Mouse (Mus musculus) embryonic fibroblast, embryonic 13.5 days (primary cell): ENCODE measurements around the gene Olfr519.

ENCODE experiments used
- CTCF ChIP-seq: IDR thresholded peaks from 2 replicates; pipeline ENCODE4 v1.5.1; 2011; ENCODE audit warnings: mild to moderate bottlenecking, control low read depth, low read length, moderate library complexity, borderline replicate concordance; ENCODE audit not compliant: insufficient read depth
- POLR2A ChIP-seq: IDR thresholded peaks from 2 replicates; pipeline ENCODE4 v1.6.1; 2011; ENCODE audit warnings: low read depth, mild to moderate bottlenecking, control low read depth, low read length, moderate library complexity

DNA sequence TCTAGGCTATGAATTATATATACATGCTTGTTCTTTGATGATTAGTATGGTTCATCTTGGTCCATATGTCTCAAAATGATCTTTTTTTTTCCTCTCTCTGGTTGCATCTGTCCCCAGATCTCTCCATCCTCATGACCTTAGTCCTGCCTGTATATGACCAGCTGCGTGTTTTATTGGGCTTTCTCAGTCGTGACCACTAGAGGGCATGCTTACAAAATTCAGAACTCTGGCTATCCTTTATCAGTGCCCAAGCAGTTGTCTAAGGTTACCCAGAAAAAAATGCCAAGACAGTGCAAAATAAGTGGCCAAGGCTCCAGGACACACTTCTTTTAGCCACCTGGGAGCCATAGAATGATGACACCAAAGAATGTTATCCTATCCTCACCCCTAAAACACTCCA is 49.8 kb upstream of the Olfr519 start:
- TF ChIP-seq CTCF (no peak), POLR2A (no peak)
